In the genomic region with DNA sequence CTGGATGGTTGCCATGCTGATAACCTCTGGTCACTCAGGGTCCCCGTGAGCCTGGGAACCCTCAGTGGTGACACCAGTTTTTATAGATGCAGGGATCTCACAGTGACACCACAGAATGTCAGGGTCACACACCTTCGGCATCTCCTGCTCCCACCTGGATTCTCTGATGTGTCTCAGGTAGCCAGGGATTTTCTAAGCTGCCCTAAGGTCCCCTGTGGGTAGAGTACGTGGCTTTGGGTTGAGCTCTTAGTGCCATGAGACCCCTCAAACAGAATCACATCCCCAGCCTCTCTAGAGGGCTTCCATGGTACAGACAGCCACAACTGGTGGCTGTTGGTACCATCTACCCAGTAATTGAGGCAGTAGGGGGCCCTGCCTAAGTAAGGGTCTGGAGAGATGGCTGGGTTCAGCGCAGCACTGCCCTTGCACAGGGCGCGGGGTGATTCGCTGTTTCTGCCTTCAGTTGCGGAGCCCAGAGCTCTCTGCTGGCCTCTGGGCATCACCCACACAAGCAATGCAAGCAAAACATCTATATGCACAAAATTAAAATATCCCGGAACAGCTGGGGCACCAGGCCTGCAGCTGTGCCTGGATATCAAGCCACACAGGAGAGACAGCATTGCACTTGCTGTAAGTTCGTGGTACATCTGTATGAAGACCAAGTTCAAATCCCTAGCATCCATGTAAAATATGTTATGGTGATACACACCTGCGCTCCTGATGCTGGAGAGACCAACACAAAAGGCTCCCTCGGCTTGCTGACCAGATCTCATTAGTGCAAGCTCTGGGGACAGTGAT, we compare ENCODE assay signal across 18 mouse cellular contexts. TPM values are rescaled to one million over a fixed set of nuclear protein-coding genes. Genes with fewer than 3 reads are reported as not detected.
"Had no signal": no experiment of that assay in that cellular context is flagged by ENCODE, and none has a peak within 500 bp of the region (broad histone marks: within the 10 kb centered on the region; RNA-seq: fewer than 3 reads in every experiment).

No protein-coding gene starts in this region.

- H3K36me3 ChIP-seq: limb, embryonic 10.5 days; liver, embryonic 12.5 days; liver, embryonic 15.5 days; midbrain, embryonic 13.5 days; neural tube, embryonic 13.5 days had no signal

- H3K4me2 ChIP-seq: limb, embryonic 13.5 days; liver, embryonic 12.5 days; liver, embryonic 15.5 days; midbrain, embryonic 13.5 days; neural tube, embryonic 13.5 days had no signal

- H3K4me3 ChIP-seq: layer of hippocampus, adult 2 months; limb, embryonic 10.5 days; limb, embryonic 13.5 days; liver, embryonic 12.5 days; liver, embryonic 15.5 days; midbrain, embryonic 13.5 days; neural tube, embryonic 13.5 days had no signal

- H3K9me3 ChIP-seq: limb, embryonic 10.5 days; limb, embryonic 13.5 days; liver, embryonic 12.5 days; liver, embryonic 15.5 days; midbrain, embryonic 13.5 days; neural tube, embryonic 13.5 days had no signal

- DNase-seq: kidney, adult 2 months; kidney, postnatal 25 days; layer of hippocampus, adult 9-11 months; liver; lung, adult 2 months; thymus, adult 18-20 months; thymus, postnatal 14 days had no signal

- ATAC-seq: liver, embryonic 12.5 days; midbrain, embryonic 13.5 days; midbrain, embryonic 16.5 days had no signal

- H3K27ac ChIP-seq: kidney, postnatal 0 days; layer of hippocampus, adult 2 months; limb, embryonic 10.5 days; limb, embryonic 13.5 days; liver, embryonic 12.5 days; liver, embryonic 15.5 days; macrophage; midbrain, embryonic 13.5 days; neural tube, embryonic 13.5 days had no signal

- H3K9ac ChIP-seq: limb, embryonic 13.5 days; liver, embryonic 12.5 days; liver, embryonic 15.5 days; midbrain, embryonic 13.5 days; neural tube, embryonic 13.5 days had no signal

RNA-seq across cellular contexts. Expression of a gene that starts 6.0 kb away (rescaled TPM):
- total RNA-seq: megakaryocyte, adult 5-6 weeks had no signal
- polyA plus RNA-seq: limb, embryonic 10.5 days; liver, embryonic 15.5 days; macrophage had no signal
